Mouse (Mus musculus) CH12.LX (cell line): Measurements from ENCODE around the gene Lce3b. TPM values are rescaled to one million over a fixed set of nuclear protein-coding genes. Genes with fewer than 3 reads are reported as not detected.

ENCODE experiments used
- DNase-seq: peaks from one replicate; pipeline ENCODE4 v3.0.0-alpha.2; 2013; ENCODE audit errors: extremely low read depth
- H3K27ac ChIP-seq: 2 replicates; pipeline ENCODE4 v1.5.1; 2012; ENCODE audit warnings: low read depth, mild to moderate bottlenecking, control low read depth, moderate library complexity; ENCODE audit not compliant: insufficient read depth
- H3K27me3 ChIP-seq: replicated peaks from 2 replicates; pipeline ENCODE3; 2012; ENCODE audit warnings: inconsistent platforms
- H3K36me3 ChIP-seq, 2 experiments: replicated peaks in 1 of 2; 2 replicates each; pipeline versions ENCODE3 to v1.6.1; 2012; ENCODE audit warnings: inconsistent platforms in 1 of 2, low read length in 1 of 2, mild to moderate bottlenecking in 1 of 2, mixed read lengths in 1 of 2, moderate library complexity in 1 of 2; ENCODE audit not compliant: control insufficient read depth in 1 of 2, insufficient read depth in 1 of 2
- H3K4me1 ChIP-seq, 2 experiments: 2 replicates each; pipeline ENCODE4 v1.6.1; 2012; ENCODE audit warnings: inconsistent platforms in 1 of 2, moderate library complexity in 1 of 2; ENCODE audit not compliant: insufficient read depth in 2 of 2, control insufficient read depth in 1 of 2
- H3K4me2 ChIP-seq: 2 replicates; pipeline ENCODE4 v1.6.1; 2012; ENCODE audit warnings: low read depth, mild to moderate bottlenecking, control low read depth; ENCODE audit not compliant: poor library complexity, insufficient read depth, severe bottlenecking
- H3K4me3 ChIP-seq, 3 experiments: fragments of 150-350 bp in 1 of 3; sonication (generic) in 1 of 3; replicated peaks in 1 of 3; 2 replicates each; pipeline versions ENCODE3 to v1.5.1; 2011 to 2012; ENCODE audit warnings: low read depth in 2 of 3, low read length in 2 of 3, mild to moderate bottlenecking in 2 of 3, moderate library complexity in 2 of 3, control low read depth in 1 of 3, improper control_type of control experiment in 1 of 3, inconsistent platforms in 1 of 3, mixed read lengths in 1 of 3; ENCODE audit not compliant: poor library complexity in 1 of 3
- H3K79me2 ChIP-seq: replicated peaks from 2 replicates; pipeline ENCODE4 v1.6.1; 2012; ENCODE audit warnings: mild to moderate bottlenecking, moderate library complexity; ENCODE audit not compliant: control insufficient read depth, poor library complexity, insufficient read depth, severe bottlenecking; ENCODE audit errors: extremely low read depth
- H3K9ac ChIP-seq: 2 replicates; pipeline ENCODE4 v1.6.1; 2012; ENCODE audit warnings: low read depth, mild to moderate bottlenecking, control low read depth, moderate library complexity; ENCODE audit not compliant: insufficient read depth
- H3K9me3 ChIP-seq: replicated peaks from 2 replicates; pipeline ENCODE3; 2012; ENCODE audit warnings: low read length, inconsistent platforms, mixed read lengths
- BHLHE40 ChIP-seq: IDR thresholded peaks from 2 replicates; pipeline ENCODE4 v1.6.1; 2011; ENCODE audit warnings: mild to moderate bottlenecking, low read depth, low read length, improper control_type of control experiment
- CHD1 ChIP-seq: IDR thresholded peaks from 2 replicates; pipeline ENCODE4 v1.6.1; 2012; ENCODE audit warnings: low read depth, low read length, improper control_type of control experiment, inconsistent platforms
- CTCF ChIP-seq, 2 experiments: IDR thresholded peaks in 1 of 2; conservative IDR thresholded peaks in 1 of 2; 2 replicates each; pipeline ENCODE4 v1.5.1; 2011 to 2012; ENCODE audit warnings: low read depth in 2 of 2, low read length in 2 of 2, improper control_type of control experiment in 1 of 2, inconsistent platforms in 1 of 2, mild to moderate bottlenecking in 1 of 2, moderate library complexity in 1 of 2
- GABPA ChIP-seq: IDR thresholded peaks from 2 replicates; pipeline ENCODE4 v1.6.1; 2012; ENCODE audit warnings: low read depth, low read length, improper control_type of control experiment, inconsistent platforms; ENCODE audit not compliant: insufficient replicate concordance
- HCFC1 ChIP-seq: IDR thresholded peaks from 2 replicates; pipeline ENCODE4 v1.6.1; 2012; ENCODE audit warnings: low read depth, mild to moderate bottlenecking, inconsistent platforms, low read length, improper control_type of control experiment
- IRF4 ChIP-seq: IDR thresholded peaks from 2 replicates; pipeline ENCODE4 v1.6.1; 2014; ENCODE audit warnings: low read depth, mild to moderate bottlenecking, inconsistent platforms, low read length, improper control_type of control experiment
- KAT2A ChIP-seq: IDR thresholded peaks from 2 replicates; pipeline ENCODE4 v1.6.1; 2012; ENCODE audit warnings: low read length, improper control_type of control experiment, inconsistent platforms; ENCODE audit not compliant: insufficient replicate concordance
- MAFK ChIP-seq: IDR thresholded peaks from 2 replicates; pipeline ENCODE4 v1.6.1; 2011; ENCODE audit warnings: low read length, improper control_type of control experiment; ENCODE audit not compliant: insufficient replicate concordance
- MAZ ChIP-seq: IDR thresholded peaks from 2 replicates; pipeline ENCODE4 v1.6.1; 2012; ENCODE audit warnings: low read depth, mild to moderate bottlenecking, inconsistent platforms, low read length, improper control_type of control experiment, moderate library complexity
- MXI1 ChIP-seq: IDR thresholded peaks from 2 replicates; pipeline ENCODE4 v1.6.1; 2011; ENCODE audit warnings: mild to moderate bottlenecking, low read depth, low read length, improper control_type of control experiment
- PAX5 ChIP-seq: IDR thresholded peaks from 2 replicates; pipeline ENCODE4 v1.6.1; 2012; ENCODE audit warnings: low read length, inconsistent platforms, mixed read lengths
- POLR2A ChIP-seq: IDR thresholded peaks from 2 replicates; pipeline ENCODE4 v1.6.1; 2011; ENCODE audit warnings: low read depth, mild to moderate bottlenecking, improper control_type of control experiment, low read length
- POLR2AphosphoS2 ChIP-seq: IDR thresholded peaks from 2 replicates; pipeline ENCODE4 v1.6.1; 2011; ENCODE audit warnings: low read depth, low read length, improper control_type of control experiment
- RAD21 ChIP-seq: IDR thresholded peaks from 2 replicates; pipeline ENCODE4 v1.6.1; 2011; ENCODE audit warnings: low read depth, mild to moderate bottlenecking, low read length, improper control_type of control experiment, moderate library complexity
- SMC3 ChIP-seq: IDR thresholded peaks from 2 replicates; pipeline ENCODE4 v1.6.1; 2011; ENCODE audit warnings: low read depth, low read length, improper control_type of control experiment
- ZC3H11A ChIP-seq: IDR thresholded peaks from 2 replicates; pipeline ENCODE4 v1.6.1; 2012; ENCODE audit warnings: low read depth, mild to moderate bottlenecking, inconsistent platforms, low read length, improper control_type of control experiment
- ZKSCAN1 ChIP-seq: IDR thresholded peaks from 2 replicates; pipeline ENCODE4 v1.6.1; 2012; ENCODE audit warnings: low read depth, inconsistent platforms, low read length, improper control_type of control experiment, borderline replicate concordance
- ZMIZ1 ChIP-seq: IDR thresholded peaks from 2 replicates; pipeline ENCODE4 v1.6.1; 2012; ENCODE audit warnings: low read depth, mild to moderate bottlenecking, inconsistent platforms, low read length, improper control_type of control experiment
- ZNF384 ChIP-seq: IDR thresholded peaks from 2 replicates; pipeline ENCODE4 v1.6.1; 2012; ENCODE audit warnings: low read depth, low read length, improper control_type of control experiment, inconsistent platforms
- dilution Hi-C: fragments of 300-500 bp; cut with MboI; formaldehyde crosslinking; loops from 2 replicates; pipeline ENCODE4 v1.14.3; 2020; ENCODE audit warnings: low sequenced_read_pairs; ENCODE audit not compliant: extremely low pct_unique_long_range_greater_than_20kb, extremely low pct_ligation_motif_present
- in situ Hi-C: fragments of 300-500 bp; cut with MboI; formaldehyde crosslinking; loops from 3 replicates; pipeline ENCODE4 v1.14.3; 2019; ENCODE audit warnings: low sequenced_read_pairs, low pct_ligation_motif_present, low pct_unique_long_range_greater_than_20kb, mixed read lengths
- polyA plus RNA-seq: library from polyadenylated mRNA; unstranded; fragments of >175 nt; gene quantifications from 2 replicates; pipeline ENCODE4 v1.2.1, GENCODE M21; 2012; ENCODE audit warnings: low read depth; ENCODE audit not compliant: insufficient read length
- total RNA-seq, 2 experiments: library from RNA; depleted of rRNA; stranded (reverse); fragments of 300-350 nt in 1 of 2; fragments of >200 nt in 1 of 2; gene quantifications; 2 replicates each; pipeline ENCODE4 v1.2.3; 2012 to 2014

The Lce3b gene
- total and polyA plus RNA-seq, 3 experiments = not detected

DNA sequence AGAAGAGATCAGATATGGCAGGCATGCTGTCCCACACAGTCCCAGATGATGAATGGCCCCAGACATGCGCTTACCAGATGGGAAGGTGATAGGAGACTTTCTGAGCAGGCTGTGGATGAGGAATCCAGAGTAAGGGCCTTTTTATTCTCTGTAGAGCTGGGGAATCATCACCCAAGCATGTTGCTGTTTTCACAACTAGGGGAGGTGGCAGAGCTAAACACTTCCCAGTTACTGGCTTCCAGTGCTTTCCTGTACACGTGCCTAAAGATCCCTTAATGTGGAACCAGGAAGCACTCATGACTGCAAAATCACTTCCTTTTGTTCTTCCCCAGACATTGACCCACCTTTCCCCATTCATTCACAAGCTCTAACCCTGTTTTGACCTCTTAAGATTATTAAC is 6.6 kb upstream of the Lce3b start, which contains the start of gene Lce3a:
TSS of gene Lce3a (minus strand) at position 101 of the 400 bp plus-strand sequence.
- H3K27me3 ChIP-seq = no peaks in the 10 kb centered on the region
- no peak within 1 kb of the TSS for H3K9ac ChIP-seq
- in situ Hi-C loops = no loop called here
- no peaks in the 10 kb centered on the region for H3K4me1 ChIP-seq
- no peaks in the 10 kb centered on the region for H3K9me3 ChIP-seq
- dilution Hi-C loops = no loop called here
- no peaks in the 10 kb centered on the region for H3K79me2 ChIP-seq
- H3K4me2 ChIP-seq = no peak within 1 kb of the TSS
- no peak within 1 kb of the TSS for H3K27ac ChIP-seq
- no peak within 1 kb of the TSS for H3K4me3 ChIP-seq
- TF ChIP-seq POLR2AphosphoS2 (no peak), ZNF384 (no peak), MAZ (no peak), ZC3H11A (no peak), HCFC1 (no peak), MXI1 (no peak), CTCF (conservative IDR thresholded peaks at IDR 0.05 in 1 of 2, IDR thresholded peaks at IDR 0.05 in 1 of 2; ENCODE audit: low read depth in 2 of 2, low read length in 2 of 2) (no peak), POLR2A (no peak), KAT2A (no peak), CHD1 (no peak), MAFK (no peak), PAX5 (no peak), BHLHE40 (no peak), SMC3 (no peak), ZKSCAN1 (no peak)
- TF ChIP-seq, all 38 proteins: peak for 0
- H3K36me3 ChIP-seq = no peaks in the 10 kb centered on the region
- DNase-seq = no peak

DNA sequence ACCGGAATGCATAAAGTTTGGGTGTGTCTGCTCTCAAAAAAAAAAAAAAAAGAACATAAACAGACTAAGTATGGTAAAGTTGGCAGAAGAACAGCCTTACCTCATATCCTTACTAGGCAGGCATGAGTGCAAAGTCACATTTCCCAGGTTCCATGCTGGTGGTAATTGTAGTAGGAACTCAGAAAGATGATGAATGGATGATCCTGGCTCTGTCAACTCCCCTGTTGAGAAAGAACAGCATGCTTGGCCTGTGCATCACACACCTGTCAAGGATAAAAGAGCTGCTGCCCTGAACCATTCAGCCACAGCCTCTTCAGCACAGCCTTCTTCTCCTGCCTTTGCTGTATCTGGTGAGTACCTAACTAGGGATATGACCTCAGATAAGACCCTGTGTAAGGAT is 11.4 kb downstream of the Lce3b start, which contains the start of gene Lce3c:
TSS of gene Lce3c (plus strand) at position 301 of the 400 bp plus-strand sequence.
- no peaks in the 10 kb centered on the region for H3K27me3 ChIP-seq
- no peak within 1 kb of the TSS for H3K4me3 ChIP-seq
- H3K4me2 ChIP-seq = no peak within 1 kb of the TSS
- DNase-seq = no peak
- dilution Hi-C loops (no loop called here), in situ Hi-C loops (no loop called here)
- no peaks in the 10 kb centered on the region for H3K9me3 ChIP-seq
- H3K9ac ChIP-seq = no peak within 1 kb of the TSS
- TF ChIP-seq ZMIZ1 = no peak
- no peak for TF ChIP-seq GABPA
- TF ChIP-seq RAD21 = no peak
- no peak for TF ChIP-seq MXI1
- no peak for TF ChIP-seq CTCF (conservative IDR thresholded peaks at IDR 0.05 in 1 of 2, IDR thresholded peaks at IDR 0.05 in 1 of 2; ENCODE audit: low read depth in 2 of 2, low read length in 2 of 2)
- TF ChIP-seq MAFK = no peak
- TF ChIP-seq IRF4 = no peak
- TF ChIP-seq KAT2A = no peak
- TF ChIP-seq HCFC1 = no peak
- TF ChIP-seq, all 38 proteins: peak for 0
- Histone ChIP-seq H3K36me3 (no peaks in the 10 kb centered on the region), H3K27ac (no peak within 1 kb of the TSS), H3K4me1 (no peaks in the 10 kb centered on the region), H3K79me2 (no peaks in the 10 kb centered on the region)
